Mouse (Mus musculus): Measurements from ENCODE around the gene Mrgpre. TPM values are rescaled to one million over a fixed set of nuclear protein-coding genes. Genes with fewer than 3 reads are reported as not detected.

The Mrgpre gene
- polyA plus RNA-seq, 1 experiment from 2014 or later = 0.15 TPM

DNA sequence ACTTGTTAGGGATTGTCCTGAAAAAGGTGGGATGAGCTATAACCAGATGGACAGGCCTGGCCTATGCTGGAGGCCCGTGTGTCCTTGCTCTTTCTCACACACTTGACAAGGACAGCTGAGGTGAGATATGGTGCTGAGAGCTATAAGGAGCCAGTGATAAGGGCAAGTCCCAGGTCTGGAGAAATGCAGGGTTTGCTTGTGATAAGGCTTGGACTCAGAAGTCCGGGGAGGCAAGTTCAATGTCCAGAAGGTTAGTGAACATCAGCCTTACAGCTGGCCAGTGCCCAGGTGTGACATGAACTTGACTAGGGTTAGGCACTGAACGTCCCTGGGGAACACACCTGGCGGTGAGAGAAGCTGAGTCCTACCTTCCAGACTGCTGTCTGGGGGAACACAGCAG lies 32.2 kb downstream of the Mrgpre start:
- WGBS (ENCODE audit: insufficient replicate concordance) = 39% methylated on average over 4 of the region's 4 CpGs
- H3K27me3 ChIP-seq (ENCODE audit: insufficient read depth, low read length) = peaks cover 13% of the 10 kb centered on the region; the same call in 1 of the 2 replicates
- peaks cover 8% of the 10 kb centered on the region for H3K4me1 ChIP-seq (ENCODE audit: insufficient read depth)
- H3K4me2 ChIP-seq (ENCODE audit: low read depth, low read length) = no peak overlapping the region
- TF ChIP-seq EP300 (IDR thresholded peaks at IDR 0.05; ENCODE audit: low read depth) = no peak
- ATAC-seq = no peak
- no peak overlapping the region for H3K4me3 ChIP-seq (ENCODE audit: low read depth, low read length)
- no peak overlapping the region for H3K27ac ChIP-seq (ENCODE audit: low read depth)
- no peaks in the 10 kb centered on the region for H3K36me3 ChIP-seq (replicated peaks; ENCODE audit: insufficient read depth, low read length)
- H3K9me3 ChIP-seq (ENCODE audit: low read length) = no peaks in the 10 kb centered on the region
- no peak for DNase-seq
- no peak overlapping the region for H3K9ac ChIP-seq (replicated peaks)

DNA sequence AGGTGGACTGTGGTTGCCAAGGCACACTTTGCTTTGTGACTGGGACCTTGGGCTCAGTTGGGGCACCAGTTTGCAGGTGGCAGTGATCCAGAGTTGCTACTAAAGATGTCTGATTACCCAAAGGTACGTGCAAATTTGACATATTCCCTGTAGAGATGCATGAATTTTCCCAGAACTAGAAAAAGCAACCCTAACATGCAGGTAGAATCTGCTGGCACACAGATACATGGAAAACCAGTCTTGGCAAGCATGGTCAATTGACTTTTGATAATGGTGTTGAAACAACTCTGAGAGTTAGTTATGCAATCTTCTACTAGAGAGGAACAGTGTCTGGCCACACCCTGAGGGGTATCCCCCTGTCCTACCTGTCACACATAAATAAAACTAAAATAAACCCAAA lies 32.9 kb downstream of the Mrgpre start:
- H3K4me1 ChIP-seq (ENCODE audit: insufficient read depth) = peaks cover 3% of the 10 kb centered on the region; the same call in 1 of the 2 replicates
- no peaks in the 10 kb centered on the region for H3K9me3 ChIP-seq (ENCODE audit: low read length)
- H3K4me2 ChIP-seq (ENCODE audit: low read depth, low read length) = no peak overlapping the region
- DNase-seq = no peak
- peaks cover 12% of the 10 kb centered on the region; the same call in 1 of the 2 replicates for H3K27me3 ChIP-seq (ENCODE audit: insufficient read depth, low read length)
- no peaks in the 10 kb centered on the region for H3K36me3 ChIP-seq (replicated peaks; ENCODE audit: insufficient read depth, low read length)
- TF ChIP-seq EP300 (IDR thresholded peaks at IDR 0.05; ENCODE audit: low read depth) (no peak), CTCF (IDR thresholded peaks at IDR 0.05; ENCODE audit: low read depth) (no peak)
- H3K27ac ChIP-seq (ENCODE audit: low read depth) = no peak overlapping the region
- 69% methylated on average over 1 of the region's 1 CpGs for WGBS (ENCODE audit: insufficient replicate concordance)
- H3K4me3 ChIP-seq (ENCODE audit: low read depth, low read length) = no peak overlapping the region
- ATAC-seq = peak; percentile 71
- no peak overlapping the region for H3K9ac ChIP-seq (replicated peaks)

DNA sequence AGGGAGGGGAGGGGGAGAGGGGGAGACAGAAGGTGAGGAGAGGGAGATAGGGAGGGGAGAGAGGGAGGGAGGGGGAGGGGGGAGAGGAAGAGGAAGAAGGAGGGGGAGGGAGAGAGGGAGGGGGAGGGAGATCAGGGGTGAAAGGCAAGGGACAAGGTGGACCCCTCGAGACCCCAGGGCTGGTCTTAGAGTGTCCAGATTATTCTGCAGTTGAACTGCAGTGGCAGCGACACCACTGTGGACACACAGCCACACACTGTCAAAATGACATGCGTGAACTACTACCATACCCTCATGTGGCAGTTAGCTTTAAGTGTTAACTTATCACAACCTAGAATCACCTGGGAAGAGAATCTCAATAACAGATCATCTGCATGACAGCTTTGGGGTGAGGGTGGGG lies 35.3 kb downstream of the Mrgpre start:
- Histone ChIP-seq H3K27ac (ENCODE audit: low read depth) (no peak overlapping the region), H3K9ac (replicated peaks) (no peak overlapping the region), H3K36me3 (replicated peaks; ENCODE audit: insufficient read depth, low read length) (no peaks in the 10 kb centered on the region), H3K9me3 (ENCODE audit: low read length) (no peaks in the 10 kb centered on the region), H3K27me3 (ENCODE audit: insufficient read depth, low read length) (0 out of 2 replicates have a peak, but pooled peaks cover 6% of the 10 kb centered on the region), H3K4me2 (ENCODE audit: low read depth, low read length) (no peak overlapping the region), H3K4me3 (ENCODE audit: low read depth, low read length) (no peak overlapping the region), H3K4me1 (ENCODE audit: insufficient read depth) (0 out of 2 replicates have a peak, but pooled peaks cover 3% of the 10 kb centered on the region)
- ATAC-seq (no peak), DNase-seq (no peak)
- WGBS (ENCODE audit: insufficient replicate concordance) = 61% methylated on average over 3 of the region's 3 CpGs
- TF ChIP-seq CTCF (IDR thresholded peaks at IDR 0.05; ENCODE audit: low read depth) (no peak), EP300 (IDR thresholded peaks at IDR 0.05; ENCODE audit: low read depth) (no peak)

DNA sequence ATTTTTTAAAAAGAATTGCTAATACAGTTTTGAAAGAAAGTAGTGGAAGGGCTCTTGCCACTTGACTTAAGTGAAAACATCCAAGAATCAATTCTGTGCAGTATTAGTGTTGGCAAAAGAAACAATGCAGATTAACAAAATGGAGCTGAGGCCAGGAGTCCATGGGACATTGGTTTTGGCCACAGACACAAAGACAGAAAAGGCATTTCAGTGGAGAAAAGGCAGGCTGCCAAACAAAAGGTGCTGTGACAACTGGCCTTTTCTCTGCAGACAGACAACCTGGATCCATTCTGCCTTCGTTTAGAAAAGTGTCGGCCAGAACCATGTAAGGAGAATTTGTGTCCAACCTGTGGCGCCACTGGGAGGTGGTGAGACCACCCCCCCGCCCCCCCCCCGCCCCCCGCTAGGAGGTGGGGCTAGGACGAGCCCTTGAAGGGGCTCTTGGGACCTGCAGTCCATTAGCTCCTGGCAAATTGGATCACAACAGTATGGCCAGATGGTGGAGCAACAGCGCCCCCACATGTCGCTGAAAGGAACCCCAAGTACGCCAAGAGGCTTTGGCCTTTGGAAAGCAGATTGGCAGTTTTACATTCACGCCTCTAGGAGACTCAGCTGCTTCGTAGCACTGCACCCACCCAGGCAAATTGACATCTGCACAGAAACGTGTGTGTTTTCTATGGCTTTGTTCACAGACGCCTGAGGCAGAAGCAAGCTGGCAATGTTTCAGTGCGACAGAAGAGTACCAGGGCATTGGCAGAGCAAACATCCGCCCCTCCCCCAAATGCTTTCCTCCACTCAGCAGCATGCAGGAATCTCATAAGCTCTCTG lies 36.0 kb downstream of the Mrgpre start:
- H3K9me3 ChIP-seq (ENCODE audit: low read length) = no peaks in the 10 kb centered on the region
- WGBS (ENCODE audit: insufficient replicate concordance) = 8% methylated on average over 15 of the region's 16 CpGs
- H3K27ac ChIP-seq (ENCODE audit: low read depth) = no peak overlapping the region
- ATAC-seq (peak; percentile 63), DNase-seq (peak; percentile 86)
- H3K36me3 ChIP-seq (replicated peaks; ENCODE audit: insufficient read depth, low read length) = no peaks in the 10 kb centered on the region
- H3K9ac ChIP-seq (replicated peaks) = no peak overlapping the region
- H3K27me3 ChIP-seq (ENCODE audit: insufficient read depth, low read length) = 0 out of 2 replicates have a peak, but pooled peaks cover 3% of the 10 kb centered on the region
- H3K4me3 ChIP-seq (ENCODE audit: low read depth, low read length) = no peak overlapping the region
- 0 out of 2 replicates have a peak, but pooled peaks cover 3% of the 10 kb centered on the region for H3K4me1 ChIP-seq (ENCODE audit: insufficient read depth)
- TF ChIP-seq CTCF (IDR thresholded peaks at IDR 0.05; ENCODE audit: low read depth) = peak; percentile 88
- TF ChIP-seq EP300 (IDR thresholded peaks at IDR 0.05; ENCODE audit: low read depth) = no peak
- H3K4me2 ChIP-seq (ENCODE audit: low read depth, low read length) = no peak overlapping the region

DNA sequence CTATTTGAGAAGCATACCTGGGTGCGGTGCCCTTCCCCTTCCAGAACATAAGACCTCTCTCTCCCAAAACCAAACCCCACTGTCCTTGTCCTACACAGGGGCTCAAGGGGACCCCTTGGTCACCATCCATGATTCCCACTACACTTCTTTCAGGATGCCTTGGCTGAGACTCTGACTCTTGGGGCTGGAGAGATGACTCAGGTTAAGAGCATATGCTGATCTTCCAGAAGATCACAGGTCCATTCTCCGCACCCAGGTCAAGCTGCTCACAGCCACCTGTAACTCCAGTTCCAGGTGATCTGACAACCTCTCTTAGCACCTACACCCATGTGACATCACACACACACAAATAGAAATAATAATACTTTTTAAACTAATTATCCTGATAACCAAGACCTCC lies 43.6 kb downstream of the Mrgpre start:
- Histone ChIP-seq H3K4me2 (ENCODE audit: low read depth, low read length) (peak overlapping the region; percentile 63), H3K27me3 (ENCODE audit: insufficient read depth, low read length) (peaks cover 22% of the 10 kb centered on the region), H3K27ac (ENCODE audit: low read depth) (no peak overlapping the region), H3K9me3 (ENCODE audit: low read length) (no peaks in the 10 kb centered on the region), H3K9ac (replicated peaks) (no peak overlapping the region), H3K4me3 (ENCODE audit: low read depth, low read length) (peak overlapping the region; percentile 42), H3K4me1 (ENCODE audit: insufficient read depth) (peaks cover 5% of the 10 kb centered on the region), H3K36me3 (replicated peaks; ENCODE audit: insufficient read depth, low read length) (no peaks in the 10 kb centered on the region)
- WGBS (ENCODE audit: insufficient replicate concordance) = 38% methylated on average over 2 of the region's 2 CpGs
- no peak for TF ChIP-seq EP300 (IDR thresholded peaks at IDR 0.05; ENCODE audit: low read depth)
- TF ChIP-seq CTCF (IDR thresholded peaks at IDR 0.05; ENCODE audit: low read depth) = no peak
- DNase-seq (no peak), ATAC-seq (no peak)

DNA sequence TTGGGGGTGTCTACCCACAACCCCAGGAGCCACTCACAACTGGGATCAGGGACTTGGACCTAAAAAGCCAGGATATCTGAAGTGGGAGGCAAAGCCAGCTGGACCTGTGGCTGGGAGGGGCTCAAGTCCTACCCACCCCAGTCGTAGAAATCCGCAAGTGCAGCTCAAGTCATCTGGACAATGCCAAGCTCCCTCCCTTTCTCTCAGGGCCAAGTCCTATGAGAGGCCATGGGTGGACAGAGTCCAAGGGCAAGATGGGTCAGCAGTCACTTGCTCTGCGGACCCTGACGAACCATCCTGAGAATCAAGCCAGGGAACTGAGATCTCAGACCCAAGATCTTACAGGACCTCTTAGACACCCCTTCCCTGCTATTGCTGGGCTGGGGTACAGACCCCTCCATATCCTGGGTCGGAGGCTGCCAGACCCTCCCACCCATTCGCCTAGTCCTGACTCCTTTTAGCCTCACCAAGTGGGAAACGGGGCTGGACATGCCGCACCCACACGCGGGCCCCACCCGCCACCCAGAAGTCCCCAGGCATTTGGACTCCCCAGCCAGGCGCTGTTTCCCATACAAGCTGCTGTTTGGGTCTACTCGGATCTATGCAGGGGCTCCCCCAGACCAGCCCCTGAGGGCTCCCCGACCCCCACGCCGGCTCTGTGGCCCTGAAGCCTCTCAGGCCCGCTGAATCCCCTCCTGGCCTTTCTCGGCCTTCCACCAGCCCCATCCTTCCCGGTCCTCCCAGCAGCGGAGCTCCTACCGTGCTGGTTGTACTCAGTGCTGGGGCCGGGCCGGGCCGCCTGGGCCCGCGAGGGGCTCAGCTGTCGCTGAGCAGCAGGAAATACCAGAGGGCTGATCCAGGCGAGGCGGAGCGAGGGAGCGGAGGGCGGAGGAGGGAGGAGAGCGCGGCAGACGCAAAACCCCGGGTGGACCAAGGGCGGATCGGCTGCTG lies 44.5 kb downstream of the Mrgpre start:
- 7% methylated on average over 38 of the region's 38 CpGs for WGBS (ENCODE audit: insufficient replicate concordance)
- Histone ChIP-seq H3K27me3 (ENCODE audit: insufficient read depth, low read length) (peaks cover 22% of the 10 kb centered on the region), H3K4me3 (ENCODE audit: low read depth, low read length) (peak overlapping the region; percentile 42), H3K9ac (replicated peaks) (peak overlapping the region; percentile 58), H3K27ac (ENCODE audit: low read depth) (peak overlapping the region; percentile 53), H3K36me3 (replicated peaks; ENCODE audit: insufficient read depth, low read length) (no peaks in the 10 kb centered on the region), H3K4me1 (ENCODE audit: insufficient read depth) (peaks cover 5% of the 10 kb centered on the region), H3K4me2 (ENCODE audit: low read depth, low read length) (peak overlapping the region; percentile 63), H3K9me3 (ENCODE audit: low read length) (no peaks in the 10 kb centered on the region)
- DNase-seq (peak; percentile 59), ATAC-seq (peak; percentile 56; the same call in 1 of the 2 replicates)
- TF ChIP-seq EP300 (IDR thresholded peaks at IDR 0.05; ENCODE audit: low read depth) (no peak), CTCF (IDR thresholded peaks at IDR 0.05; ENCODE audit: low read depth) (no peak)

Measured in liver, postnatal 0 days (tissue).